Mouse (Mus musculus) gonadal fat pad, adult 2 months (tissue): Measurements from ENCODE around the gene Ppp1r9a. TPM values are rescaled to one million over a fixed set of nuclear protein-coding genes. Genes with fewer than 3 reads are reported as not detected.

Experiments used
- DNase-seq: peaks from one replicate; pipeline ENCODE4 v3.0.0-alpha.2; 2012; ENCODE audit warnings: low read depth
- polyA plus RNA-seq: library from polyadenylated mRNA; depleted of rRNA; stranded (reverse); fragments of >200 nt; gene quantifications from 2 replicates; pipeline ENCODE4 v1.2.3, GENCODE M21; 2012

Gene Ppp1r9a
- polyA plus RNA-seq, 1 experiment, result 4.3 TPM

DNA sequence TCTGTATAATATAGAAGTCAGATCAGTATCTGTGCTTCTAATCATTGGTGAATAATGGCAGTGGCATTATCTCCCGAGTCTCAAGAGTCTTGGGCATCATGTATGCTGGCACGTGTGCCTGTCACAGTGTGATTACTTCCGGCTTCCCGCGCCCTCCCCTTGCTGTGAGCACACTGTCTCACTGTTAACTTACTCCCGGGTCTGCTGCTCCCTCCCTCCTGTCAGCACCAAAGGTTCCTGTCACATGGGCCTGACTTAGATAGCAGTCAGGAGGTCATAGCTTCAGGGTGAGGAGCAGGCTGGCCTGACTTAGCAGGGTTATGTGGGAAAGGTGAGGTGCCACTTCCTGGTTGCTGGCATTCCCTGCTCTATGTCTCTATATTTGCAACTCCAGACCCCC is 201.1 kb downstream of the Ppp1r9a start:
- no peak for DNase-seq

- no peak for DNase-seq
These were observed 201.5 kb downstream of the Ppp1r9a start for GRCm38 (mm10) chr6:5104238-5104637.

- no peak for DNase-seq
These were observed 205.8 kb downstream of the Ppp1r9a start for GRCm38 (mm10) chr6:5108494-5108893.

GRCm38 (mm10) chr6:5109925-5110714 is 207.4 kb downstream of the Ppp1r9a start:
- DNase-seq, result peak; percentile 40

GRCm38 (mm10) chr6:5110715-5111048 is 208.0 kb downstream of the Ppp1r9a start:
- DNase-seq, result no peak

- no peak for DNase-seq
These were observed 210.4 kb downstream of the Ppp1r9a start for GRCm38 (mm10) chr6:5113103-5113502.

DNA sequence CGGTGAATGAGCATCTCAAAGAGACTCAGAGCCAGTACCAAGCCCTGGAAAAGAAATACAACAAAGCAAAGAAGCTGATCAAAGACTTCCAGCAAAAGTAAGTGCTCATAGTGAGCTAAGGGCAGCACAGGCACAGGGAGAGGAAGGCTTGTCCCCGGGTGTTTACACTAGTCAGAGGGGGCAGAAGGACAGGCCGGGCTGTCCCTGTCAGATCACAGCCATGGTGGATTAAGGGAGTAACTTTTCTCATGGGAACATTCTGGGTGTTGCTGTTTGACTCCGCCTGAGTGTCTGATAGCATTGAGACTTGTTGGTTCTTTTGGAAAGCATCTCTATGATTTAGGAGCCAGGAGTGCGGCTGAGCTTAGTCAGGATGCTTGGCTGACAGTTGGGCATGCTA is 211.0 kb downstream of the Ppp1r9a start:
- no peak for DNase-seq

GRCm38 (mm10) chr6:5114857-5115256 is 212.1 kb downstream of the Ppp1r9a start:
- DNase-seq, result no peak

DNA sequence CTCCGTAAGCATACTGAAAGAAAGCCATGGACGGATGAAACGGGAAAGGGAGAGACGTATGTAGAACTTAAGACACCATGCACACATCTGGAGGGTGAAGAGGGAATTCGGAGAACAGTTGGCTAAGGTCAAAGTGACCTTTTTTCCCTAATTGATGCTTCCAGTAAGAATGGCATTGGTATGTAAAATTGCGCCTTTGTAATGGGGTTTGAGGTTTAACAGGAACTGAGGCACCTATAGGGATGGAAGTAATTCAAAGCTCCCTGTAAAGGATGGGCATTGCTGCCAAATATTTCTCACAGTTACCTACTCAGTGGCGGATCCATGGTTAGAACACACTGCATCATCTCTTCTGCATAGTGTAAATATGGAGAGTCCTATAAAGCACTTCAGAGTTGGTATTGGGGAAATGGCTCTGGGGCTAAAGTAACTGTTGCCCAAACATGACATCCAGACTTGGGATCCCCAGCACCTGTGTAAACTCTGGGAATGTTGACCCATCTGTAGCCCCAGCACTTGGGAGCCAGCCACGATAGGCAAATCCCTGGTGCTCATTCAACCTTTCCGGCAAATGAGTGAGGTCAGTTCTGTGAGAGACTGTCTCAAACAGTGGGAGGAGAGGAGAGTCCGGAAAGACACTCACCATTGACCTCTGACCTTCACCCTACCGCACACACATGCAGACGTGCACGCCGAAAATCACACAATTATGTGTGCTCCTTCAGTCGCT is 216.6 kb downstream of the Ppp1r9a start:
- DNase-seq, result no peak

DNA sequence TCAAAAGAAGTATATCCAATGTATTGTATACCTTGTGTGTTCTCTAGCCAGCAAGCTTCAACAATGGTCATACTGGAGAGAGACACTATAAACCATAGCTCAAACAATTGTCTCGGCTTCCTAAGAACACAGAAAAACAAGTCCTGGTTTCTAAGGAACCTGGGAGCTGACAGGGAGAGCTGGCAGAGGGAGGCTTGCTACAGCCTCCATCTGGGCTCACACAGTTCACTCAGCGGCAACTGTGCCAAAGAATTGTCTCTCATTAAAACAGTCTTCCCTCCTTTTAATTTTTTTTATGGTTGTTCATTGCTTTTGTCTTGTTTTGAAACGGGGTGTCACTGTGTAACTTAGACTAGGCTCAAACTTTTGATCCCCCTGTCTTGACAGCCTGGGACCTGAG is 217.5 kb downstream of the Ppp1r9a start:
- no peak for DNase-seq

DNA sequence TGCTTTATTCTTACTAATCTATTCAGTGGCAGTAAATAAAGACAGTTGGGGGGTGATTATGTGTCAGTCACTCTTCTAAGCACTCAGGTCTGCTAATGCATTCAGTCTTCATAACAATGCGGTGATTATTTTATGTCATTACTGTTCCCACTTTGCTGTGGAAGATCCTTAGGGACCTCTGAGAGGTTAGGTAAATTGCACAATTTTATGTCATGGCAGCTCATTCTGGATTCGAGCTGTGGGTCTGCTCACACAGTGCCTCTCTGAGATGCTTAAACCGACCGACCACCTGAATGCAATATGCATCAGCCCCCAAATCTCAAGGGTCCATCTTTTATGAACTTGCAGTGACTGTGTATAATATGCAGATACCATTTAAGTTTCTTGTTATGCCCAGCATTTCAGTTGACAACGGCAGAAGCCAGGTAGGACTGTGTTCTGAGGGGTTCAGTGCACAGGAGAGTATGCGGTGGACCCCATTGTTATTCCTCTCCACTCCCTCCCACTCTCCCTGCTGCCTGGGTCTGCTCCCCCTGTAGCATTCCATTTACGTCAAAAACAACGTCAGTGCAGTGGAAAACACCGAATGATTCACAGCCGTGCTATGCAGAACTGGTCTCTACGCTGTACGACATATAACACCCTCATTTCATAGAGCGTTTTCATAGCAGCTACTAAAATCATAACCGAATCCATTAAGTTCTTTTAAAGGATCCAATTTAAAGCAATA is 226.8 kb downstream of the Ppp1r9a start:
- DNase-seq, result no peak

DNA sequence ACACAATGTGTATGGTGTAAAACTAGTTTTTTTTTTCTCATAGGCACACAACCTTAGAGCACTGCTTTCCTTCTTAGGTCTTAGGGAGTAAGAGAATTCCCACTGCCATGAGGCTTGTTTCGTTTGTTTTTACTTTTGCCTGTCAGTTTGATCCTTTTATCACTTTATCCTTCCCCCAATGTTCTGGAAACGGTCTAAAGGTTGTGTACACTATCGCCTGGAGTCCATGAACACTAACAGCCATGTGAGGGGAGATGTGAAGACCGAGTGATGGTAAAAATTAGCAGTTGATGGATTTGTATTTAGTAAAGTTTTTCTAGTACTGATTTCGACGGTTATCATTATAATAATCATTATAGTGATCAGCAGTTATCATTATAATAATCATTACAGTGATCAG is 232.3 kb downstream of the Ppp1r9a start:
- DNase-seq, result no peak

DNA sequence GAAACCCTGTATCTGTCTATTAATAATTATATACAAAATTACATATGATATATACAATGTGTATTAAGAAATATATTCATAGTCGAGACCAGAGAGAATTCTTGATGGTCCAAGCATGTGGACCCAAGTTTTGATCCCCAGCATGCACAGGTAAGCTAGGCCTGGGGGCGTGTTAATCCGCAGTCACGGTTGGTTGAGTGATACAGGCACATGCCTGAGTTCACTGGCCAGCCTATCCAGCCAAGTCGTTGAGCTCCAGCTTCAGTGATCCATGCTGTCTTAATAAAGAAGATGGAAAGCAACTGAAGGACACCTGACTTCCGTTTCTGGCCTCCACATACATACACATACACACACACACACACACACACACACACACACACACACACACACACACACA is 233.3 kb downstream of the Ppp1r9a start:
- no peak for DNase-seq

DNA sequence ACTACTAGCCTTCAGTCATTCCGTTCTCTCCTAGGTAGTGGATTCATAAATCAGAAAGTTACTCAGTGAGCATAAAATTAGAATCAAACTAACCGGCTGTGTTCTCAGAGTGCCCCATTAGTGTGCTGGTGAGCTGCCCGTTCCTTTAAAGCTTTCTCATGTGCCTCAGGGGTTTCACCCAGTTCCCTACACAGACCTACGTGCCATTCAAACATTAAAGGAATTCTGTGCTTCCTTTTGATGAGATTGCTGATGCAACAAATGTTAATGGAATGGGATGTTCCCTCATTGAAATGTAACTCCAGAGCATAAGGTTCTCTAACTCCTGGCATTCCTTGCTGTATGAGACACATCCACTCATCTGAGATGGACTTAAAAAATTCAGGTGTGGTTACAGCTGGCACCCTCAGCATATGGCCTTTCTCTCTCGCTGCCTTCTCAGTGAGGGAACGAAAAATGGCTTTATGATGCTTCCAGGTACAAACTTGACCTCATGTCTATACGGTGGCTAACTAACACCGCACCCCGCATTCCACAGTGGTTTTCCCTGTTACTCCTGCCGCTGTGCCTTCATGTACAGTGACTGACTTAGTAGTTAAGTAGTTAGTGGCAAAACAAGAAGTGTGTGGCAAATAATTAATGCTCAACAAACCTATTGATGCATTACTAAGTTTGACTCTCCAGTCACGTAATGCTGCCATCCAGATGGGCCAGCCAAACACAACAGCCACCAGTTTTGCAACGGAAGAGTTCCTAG is 236.3 kb downstream of the Ppp1r9a start:
- DNase-seq, result peak; percentile 5

DNA sequence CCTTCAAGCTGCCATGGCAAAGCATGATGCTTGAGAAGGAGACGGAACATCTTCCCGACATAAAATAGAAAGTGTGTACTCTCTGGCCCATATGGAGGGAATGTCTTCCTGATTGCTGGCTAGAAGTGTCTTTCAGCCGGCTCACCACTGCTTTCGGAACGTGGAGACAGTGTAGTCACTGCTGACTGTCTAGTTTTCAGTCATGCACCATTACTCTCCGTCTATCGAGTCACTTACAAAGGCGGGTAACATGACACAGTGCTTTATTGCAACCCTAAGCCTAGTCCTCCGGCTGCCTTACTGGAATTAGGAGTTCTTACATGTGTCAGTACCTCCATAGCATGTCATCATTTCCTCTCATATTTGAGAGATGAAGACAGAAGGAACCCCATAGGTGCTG is 236.9 kb downstream of the Ppp1r9a start:
- DNase-seq, result no peak

DNA sequence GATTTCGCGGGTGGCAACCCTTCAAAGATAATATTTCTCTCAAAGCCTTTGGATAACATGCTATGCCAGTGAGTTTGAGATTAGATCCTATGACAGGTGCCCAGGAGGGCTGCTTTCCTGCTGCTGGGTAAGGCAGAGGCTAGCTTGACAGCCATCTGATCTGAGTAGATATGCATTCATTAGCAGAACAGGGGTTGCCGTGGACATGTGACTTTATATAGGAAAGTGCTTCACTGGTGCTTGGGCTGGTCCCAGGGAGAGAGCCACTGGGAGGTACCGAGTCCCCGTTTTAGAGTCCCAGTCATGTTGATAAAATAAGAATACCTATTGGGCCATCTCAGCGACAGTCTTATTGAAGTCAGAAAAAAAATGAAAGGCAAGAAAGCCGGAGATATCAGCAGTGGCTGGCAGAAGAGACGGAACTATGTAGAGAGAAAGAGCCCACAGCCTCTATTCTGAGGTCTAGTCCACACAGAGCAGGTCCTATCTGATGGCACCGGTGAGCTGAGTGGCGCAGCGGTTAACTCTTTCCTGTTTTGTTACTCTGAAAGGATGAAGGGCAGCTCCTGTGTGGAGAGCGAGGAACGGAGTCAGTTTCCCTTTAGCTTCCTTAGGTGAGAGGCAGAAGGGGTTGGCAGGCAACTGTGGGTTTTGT is 244.9 kb downstream of the Ppp1r9a start:
- no peak for DNase-seq

DNA sequence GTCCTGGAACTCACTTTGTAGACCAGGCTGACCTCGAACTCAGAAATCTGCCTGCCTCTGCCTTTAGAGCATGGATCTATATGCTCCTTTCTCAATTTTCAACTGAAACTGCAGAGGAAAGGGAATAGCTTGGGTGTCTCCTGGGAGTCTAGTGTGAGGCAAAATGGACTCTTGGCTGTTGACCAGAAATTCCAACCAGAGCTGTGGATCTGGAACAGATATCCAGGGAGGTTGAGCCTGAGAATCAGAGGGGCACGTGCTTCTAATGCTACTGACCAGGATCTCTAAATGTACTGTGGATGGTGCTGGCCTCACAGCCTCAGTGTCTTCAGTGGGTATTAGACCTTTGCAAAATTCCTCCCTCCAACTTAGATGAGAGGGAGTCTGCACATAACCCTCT is 247.2 kb downstream of the Ppp1r9a start:
- no peak for DNase-seq

DNA sequence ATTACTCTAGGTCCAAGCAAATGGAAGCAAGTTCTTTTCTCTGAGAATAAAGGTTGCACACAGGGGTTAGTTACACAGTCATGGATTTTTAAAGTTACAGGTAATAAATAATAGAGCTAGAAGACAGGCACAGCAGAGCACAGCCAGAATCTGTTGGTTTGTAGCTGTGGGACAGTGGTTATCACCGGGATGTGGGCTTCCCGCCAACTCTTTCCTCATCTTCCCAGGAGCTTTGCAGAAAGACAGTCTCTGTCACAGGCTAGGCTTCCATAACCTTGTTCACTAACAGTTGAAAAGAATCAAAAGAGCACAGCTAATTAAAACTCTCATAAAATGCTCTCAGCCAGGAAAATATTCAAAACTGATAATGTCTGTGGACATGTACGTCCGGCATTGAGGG is 248.5 kb downstream of the Ppp1r9a start:
- DNase-seq, result peak; percentile 6

- DNase-seq, result no peak
These were observed 249.5 kb downstream of the Ppp1r9a start for GRCm38 (mm10) chr6:5152185-5152584.

DNA sequence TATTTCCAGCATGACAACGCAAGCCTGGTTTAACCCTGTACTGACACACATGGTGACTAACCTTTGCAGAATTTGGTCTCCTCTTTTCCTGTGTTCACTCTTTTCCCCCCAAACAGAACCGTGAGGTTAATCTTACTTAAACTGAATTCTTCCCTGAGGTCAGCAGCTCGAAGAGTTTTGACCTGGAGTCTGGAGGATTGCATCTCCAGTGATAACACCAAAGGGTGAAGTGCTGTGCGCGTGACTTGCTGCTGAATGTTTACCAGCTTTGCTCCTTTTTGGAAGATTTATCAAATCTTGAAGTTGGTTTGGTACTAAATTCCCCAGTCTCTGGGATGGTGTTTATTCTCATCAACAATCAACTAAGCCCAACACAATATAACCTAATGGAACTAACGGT is 252.1 kb downstream of the Ppp1r9a start:
- DNase-seq, result no peak

DNA sequence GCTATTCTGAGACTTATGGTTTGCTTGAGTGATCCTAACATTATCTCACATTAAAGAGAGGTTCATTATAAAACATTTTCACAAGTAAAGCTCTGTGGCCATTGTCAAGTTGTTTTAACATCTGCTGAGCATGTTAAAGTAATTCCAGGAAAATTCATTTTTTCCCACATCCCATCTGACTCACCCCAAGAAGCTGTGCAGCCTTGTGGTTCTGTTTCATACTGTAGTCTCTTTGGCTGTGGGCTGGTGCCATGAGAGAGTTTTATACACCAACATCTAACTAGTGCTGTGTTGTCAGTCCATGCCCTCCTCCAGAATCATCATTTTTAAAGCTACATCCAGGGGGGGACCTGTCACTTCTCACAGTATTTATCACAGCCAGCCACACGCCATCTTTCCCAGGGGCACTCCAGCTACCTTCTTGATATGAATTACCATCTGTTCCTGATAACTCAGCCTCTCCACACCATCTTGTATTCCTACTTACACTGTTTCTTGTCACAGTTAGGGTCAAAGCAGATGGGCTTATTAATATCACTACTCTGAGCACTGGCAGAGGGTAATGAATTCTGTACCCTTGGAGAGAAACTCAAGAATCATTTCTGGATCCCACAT is 252.7 kb downstream of the Ppp1r9a start:
- no peak for DNase-seq
